Mouse (Mus musculus) thymus, postnatal 14 days (tissue): ENCODE measurements around the gene C3.

Experiments
- DNase-seq: peaks from one replicate; pipeline ENCODE4 v3.0.0; 2021

The C3 gene

DNA sequence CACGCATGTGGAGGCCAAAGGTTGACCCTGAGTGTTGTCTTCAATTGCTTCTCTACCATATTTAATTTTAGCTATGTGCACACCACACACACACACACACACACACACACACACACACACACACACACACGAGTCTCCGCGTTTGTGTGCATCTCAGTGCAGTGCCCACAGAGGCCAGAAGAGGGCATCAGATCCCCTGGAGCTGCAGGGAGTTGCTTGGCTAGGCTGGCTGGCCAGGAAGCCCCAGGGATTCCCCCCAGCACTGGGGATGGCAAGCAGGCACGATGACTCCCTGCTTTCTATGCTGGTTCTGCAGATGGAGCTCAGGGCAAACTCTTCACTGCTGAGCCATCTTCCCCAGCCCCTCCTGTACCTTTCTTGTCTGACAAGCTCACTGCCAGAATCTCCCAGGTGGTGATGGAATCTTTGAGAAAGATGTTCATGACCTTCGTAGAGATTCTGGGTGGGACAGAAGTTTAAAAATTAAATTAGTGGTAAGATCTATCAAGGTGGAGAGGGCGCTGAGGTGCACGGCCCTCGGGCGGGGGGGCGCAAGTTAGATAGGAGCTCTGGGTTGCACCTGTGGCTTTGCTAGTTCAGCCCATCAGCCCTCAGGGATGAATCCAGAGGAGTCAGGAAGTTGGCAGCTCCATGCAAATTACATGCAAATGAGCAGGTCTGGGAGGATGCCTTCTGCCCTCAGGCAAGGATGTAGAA is 8.6 kb downstream of the C3 start:
- DNase-seq = peak; percentile 85

DNA sequence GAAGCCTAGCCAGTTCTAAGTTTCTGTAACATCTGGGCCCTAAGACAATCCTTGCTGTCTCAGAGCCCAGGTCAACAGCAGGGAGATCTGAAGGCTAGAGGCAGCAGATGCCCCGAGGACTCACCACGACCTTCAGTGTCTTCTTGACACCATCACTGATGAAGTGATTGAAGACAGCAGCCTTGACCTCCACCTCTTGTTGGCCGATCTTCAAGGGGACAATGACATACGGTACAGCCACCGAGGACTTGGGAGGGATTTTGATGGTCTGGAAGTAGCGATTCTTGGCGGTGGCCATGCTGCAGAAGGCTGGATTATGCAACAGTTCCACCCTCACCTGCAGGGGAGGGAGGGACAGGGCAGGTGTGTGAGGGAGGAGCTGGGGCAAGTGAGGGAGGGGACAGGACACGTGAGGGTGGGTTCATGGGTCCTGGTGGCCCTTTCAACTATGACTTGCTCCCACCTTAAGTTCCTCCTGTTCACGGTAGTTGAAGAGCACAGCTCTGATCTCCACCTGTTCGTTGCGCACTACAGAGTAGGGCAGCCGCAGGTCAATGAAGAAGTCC is 9.5 kb downstream of the C3 start:
- DNase-seq = no peak

DNA sequence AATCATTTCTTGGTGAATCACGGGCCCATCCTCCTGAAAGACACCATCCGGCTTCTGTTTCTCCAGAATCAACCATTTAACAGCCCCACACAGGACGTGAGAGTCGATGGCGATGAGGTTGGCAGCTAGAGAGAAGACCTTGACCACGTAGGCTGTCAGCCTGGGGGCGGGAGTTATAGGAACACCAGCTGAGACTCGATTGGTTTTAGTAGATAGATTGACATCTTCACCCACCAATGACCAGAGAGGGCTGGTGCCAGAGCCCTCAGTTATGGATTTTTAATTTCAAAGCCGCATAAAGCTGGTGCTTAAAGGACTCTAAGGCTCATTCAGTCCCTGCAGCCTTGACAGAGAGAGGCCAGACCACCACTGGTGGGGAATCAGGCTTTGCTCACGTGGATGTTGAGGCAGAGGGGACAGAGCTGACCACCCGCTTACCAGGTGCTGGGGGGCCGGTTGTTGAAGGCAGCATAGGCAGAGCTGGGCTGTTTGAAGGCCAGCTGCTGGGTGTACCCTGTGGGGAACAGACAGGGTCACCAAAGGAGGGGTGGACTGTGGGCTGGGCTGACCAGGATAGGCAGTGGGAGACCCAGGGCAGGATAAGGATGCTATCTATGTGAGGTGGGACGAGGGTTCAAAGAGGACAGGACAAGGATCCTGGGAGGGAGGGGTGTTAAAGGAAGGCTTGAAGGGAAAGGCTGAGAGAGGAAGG is 13.1 kb downstream of the C3 start:
- no peak for DNase-seq

DNA sequence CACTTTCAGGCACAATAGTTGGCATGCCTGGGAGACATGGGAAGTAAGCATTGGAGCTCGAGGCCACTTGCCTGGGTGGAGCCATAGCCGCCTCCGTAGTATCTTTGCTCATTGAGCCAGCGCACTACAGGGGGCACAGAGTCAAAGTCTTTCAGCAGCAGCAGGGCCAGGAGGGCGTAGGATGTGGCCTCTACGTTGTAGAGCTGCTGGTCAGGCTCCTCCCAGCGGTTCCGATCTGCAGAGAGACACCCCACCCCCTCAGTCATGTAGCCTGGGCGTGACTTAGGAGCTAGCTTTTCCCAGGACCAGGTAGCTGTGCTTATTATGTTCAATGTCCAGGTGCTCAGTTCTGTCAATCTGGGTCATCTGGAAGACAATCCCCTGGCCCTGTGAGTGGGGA is 16.4 kb downstream of the C3 start:
- DNase-seq = no peak

DNA sequence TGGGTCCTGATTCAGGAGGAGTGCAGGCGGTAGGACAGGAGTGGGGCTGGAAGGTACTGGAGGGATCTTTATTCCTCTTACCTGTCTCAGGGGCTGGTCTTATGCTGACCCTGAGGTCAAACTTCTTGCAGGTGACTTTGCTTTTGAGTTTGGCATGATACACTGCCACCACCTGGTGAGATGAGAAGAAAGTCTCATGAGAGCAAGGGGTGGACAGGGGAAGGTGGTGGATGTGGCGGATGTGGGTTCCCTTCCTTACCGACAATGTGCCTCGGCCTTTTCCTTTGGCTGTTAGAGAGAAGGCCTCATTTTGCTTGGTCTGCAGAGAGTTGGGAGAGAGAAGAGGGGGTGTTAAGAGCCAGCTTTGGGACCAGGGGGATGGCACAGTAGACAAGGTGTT is 18.6 kb downstream of the C3 start:
- peak; percentile 78 for DNase-seq

DNA sequence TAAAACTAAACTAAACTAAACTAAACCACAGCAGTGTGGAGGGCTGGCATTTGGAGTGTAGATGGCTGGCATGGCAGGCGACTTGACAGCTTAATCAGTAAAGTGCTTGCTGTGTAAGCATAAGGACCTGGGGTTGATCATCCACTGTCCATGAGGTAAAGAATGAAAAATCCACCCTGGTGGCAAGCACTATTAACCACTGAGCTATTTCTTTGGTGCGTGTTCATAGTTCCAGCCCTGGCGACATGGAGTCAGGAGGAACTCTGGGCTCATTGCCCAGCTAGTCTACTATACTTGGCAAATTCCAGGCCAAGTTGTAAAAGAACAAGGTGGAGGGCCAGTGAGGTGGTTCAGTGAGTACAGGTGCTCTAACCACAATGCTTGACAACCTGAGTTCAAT is 20.0 kb downstream of the C3 start:
- no peak for DNase-seq

DNA sequence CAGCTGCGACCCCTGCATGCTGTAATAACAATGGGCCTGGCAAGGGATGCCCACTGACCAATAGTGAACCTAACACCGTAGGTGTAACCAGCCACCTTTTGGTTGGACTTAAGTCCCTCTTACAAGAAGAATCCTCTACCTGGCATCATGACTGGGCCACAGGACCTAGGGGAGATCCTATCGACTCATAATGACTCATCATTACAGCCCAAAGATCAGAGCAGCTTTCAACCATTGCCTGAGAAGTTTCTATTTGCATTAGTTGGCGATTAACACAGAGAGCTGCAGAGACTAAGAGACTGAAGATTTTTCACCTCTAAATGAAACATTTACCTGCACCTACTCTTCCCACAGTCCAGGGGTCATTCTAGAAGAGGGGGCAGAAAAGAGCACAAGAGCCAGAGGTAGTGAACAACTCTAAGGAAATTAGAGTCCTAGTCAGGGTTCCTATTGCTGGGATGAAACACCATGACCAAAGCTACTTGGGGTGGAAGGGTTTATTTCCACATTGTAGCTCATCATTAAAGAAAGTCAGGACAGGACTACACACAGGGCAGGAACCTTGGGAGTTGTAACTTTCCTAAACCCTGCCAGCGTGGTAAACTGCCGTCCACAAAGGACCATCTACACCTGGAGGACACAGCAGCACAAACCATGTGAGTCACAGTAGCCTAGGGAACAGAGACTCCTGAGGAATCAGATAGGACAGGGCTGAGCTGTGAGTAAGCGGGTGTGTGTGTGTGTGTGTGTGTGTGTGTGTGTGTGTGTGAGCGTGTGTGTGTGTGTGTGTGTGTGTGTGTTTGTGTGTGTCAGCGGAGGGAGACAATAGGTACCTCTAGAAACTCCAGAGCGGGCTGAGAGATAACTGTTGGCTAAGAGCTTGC is 25.9 kb downstream of the C3 start:
- no peak for DNase-seq

DNA sequence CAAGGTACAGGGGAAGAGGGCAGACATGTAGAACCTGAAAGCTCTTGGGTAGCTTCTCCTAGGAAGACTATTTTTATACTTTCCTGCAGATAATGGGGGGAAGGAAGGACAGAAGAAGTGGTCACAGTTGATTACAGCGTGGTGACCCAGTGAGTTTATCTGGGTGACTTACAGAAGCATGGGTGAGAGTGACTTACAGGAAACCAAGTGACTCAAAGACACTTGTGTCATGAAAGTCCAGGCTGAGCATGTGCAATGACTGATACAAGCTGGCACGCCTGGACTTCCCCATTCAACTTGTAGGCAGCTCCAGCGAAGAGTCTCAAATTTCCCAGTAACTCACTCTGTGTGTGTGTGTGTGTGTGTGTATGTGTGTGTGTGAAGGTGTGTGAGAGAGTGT is 29.7 kb downstream of the C3 start:
- DNase-seq = no peak

DNA sequence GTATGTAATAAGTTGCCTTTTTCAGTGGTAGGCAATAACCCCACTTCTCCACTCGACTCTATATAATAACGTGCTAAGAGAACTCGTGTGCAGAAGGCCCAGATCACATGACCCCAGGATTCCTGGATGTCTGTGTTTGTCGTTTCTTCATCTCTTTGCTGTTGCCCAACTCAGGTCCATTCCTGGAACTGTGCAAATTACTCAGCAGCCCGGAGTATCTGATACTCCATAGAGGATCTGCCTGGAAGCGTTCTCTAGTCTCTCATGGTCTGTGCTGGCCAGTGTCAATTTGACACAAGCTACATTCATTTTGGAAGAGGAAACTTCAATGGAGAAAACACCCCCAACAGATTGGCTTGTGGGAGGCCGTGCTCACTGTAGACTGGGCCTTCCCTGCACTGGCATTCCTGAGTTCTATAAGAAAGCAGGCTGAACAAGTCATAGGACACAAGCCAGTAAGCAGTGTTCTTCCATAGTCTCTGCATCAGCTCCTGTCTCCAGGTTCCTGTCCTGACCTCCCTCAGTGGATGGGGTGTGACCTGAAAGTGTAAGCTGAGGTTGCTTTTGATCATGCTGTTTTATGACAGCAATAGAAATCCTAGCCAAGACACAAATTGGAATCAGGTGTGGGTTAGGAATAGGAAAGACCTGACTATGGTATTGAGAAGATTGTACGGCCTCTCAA is 32.5 kb downstream of the C3 start:
- no peak for DNase-seq

DNA sequence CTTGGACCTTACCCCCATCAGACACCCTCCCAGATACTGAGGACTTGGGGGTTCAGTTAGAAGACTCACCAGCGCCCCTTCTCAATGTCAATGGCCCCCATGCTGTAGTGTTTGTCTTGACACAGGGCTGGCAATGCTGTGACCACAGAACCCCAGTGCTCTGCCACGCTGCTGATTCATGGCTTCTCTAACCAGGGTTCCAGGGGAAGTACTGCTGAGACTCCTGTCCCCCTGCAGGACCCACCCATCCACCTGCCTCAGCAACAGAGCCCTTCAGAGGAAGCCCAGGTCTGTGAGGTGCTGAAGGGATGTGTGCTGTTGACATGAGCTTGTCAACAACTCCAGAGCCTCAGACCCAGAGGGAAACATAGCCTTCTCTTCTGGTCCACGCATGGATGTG is 33.2 kb downstream of the C3 start:
- peak; percentile 52 for DNase-seq

DNA sequence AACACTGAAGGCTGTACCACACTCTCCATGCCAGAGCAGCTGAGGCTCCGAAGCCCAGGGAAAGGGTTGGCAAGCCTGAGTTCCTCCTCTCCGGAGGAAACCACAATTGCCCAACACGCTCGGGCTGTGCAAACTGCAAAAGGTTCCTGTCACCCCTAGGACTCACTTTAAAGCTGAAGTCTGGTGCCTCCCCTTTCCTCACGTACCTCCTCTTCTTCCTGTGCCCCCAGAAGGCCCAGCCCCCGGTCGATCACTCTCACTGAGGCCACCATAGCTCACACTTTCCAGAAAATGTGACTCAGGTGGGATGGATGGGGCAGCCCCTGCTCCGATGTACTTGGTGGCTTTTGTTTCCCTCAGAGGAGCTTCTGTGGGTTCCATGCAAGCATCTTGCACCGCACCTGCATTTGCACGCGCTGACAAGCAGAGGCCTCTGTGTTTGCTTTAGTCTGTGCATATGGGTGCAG is 33.9 kb downstream of the C3 start, which contains the start of gene Tnfsf14:
Gene Tnfsf14, minus strand, starts transcription at position 137 of the 467 bp plus-strand sequence.
- DNase-seq = peak; percentile 81

DNA sequence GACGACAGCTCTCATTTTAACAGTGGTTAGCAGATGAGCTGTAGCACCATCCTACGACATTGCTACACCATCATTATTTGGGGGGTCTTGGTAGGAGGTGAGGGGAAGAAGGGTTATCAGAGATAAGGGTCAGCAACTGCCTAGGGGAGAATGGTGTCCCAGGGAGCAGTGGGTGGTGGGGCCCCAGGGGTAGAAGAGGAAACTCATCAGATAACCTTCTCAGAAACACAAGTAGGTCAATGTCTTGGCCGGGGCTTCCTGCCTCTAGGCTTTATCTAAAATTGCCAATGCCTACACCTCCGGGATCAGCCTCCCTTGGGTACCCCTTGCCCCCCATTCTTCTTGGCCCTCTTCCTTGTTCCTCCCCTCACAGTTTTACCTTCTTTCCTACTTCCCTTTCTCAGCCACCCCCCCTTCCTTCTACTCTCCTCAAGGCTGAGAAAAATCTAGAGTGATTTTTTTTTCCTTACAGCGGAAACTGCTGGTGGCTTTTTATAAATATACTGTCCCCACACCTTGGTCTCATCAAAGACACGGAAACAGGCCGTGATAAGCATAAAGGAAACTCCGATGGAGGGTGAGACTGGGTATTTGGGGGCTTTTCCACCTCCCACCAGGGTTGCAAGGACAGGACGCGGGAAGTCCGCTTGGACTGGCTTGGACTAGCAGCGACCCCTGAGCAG is 39.3 kb downstream of the C3 start:
- DNase-seq = no peak

DNA sequence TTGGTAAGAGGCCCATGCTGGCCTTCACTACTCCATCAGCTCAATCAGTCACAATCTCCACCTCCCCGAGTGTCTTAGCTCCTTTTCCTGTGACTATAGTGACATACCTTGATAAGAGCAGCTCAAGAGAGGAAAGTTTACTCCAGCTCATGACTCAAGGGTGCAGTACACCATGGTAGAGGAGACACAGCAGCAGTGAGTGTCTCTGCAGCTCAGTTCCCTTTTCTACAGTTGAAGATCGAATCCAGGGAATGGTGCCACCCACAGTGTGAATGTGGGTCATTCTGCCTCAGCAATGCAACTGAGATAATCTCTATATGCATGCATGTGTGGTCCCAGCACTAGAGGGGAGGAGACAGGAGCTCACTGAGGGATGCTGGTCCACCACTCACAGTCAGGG is 42.3 kb downstream of the C3 start:
- DNase-seq = no peak

DNA sequence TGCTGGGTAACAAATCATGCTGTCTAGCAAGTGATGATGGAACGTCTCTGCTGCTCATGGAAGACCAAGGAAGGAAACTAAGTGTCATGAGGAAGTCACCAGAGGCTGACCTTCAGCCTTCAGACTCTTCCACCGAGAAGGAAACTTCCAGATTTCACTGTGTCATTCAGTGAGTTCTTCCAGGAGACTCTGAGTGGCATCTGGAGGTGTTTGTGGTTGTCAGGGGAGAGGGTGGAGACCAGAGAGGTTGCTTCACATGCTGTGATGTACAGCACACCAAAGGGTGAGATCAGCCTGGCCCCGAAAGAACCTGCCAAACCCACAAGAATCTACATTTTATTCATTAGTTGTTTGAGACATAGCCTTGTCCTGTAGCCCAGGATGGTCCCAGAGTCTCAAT is 45.1 kb downstream of the C3 start:
- no peak for DNase-seq

DNA sequence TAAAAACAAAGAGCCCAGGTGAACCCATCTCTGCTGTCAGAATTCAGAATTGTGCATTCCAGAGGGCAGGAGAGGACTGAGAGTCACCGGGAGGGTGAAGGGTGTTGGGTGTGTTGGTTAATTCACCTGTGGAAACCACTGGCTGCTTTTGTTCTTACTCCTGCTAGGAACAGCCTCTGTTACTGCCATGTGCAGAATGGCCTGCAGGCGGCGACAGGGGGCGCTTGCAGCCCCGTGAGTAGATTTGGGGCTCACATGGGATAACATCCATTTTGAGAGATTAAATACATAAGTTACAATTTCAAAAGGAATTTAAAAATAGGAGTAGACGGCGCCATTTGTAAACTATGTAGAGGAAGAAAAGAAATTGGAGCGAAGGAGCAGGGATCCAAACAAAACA is 47.6 kb downstream of the C3 start:
- DNase-seq = peak; percentile 82

DNA sequence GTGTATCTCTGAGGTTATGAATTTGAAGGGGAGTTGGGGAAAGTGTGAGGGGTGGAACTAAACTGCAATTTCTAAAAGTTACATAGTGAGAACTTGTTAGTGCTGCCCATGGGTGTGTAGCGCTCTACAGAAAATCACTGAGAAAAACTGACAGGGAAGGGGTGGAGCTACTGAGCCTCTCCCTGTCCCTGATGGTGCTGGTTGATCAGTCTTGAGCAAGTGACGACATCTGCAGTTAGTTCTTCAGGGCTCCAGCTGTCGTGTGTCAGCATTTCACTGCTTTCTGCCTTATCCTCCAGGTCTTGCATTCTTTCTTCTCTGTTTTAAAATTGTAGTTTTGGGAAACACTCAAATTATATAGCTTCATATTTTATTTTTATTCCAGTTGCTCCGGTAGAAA is 54.6 kb downstream of the C3 start:
- no peak for DNase-seq

DNA sequence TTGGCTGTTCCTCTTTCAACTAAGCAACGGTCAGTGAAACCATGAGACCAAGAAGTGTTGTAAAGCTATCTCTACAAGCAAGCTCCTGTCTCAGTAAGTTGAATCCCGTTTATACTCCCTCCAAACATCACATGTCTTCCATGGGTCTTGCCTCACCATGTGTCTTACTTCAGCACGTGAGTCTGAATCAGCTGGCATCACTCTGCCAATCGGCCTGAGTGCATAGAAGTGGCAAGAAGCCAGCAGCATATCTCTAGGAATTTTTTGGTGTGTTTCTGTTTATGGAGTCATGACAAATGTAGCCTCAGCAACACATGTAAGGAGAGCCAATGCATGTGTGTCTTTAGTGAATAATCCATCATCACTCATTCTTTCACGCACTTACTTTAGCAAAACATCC is 55.6 kb downstream of the C3 start:
- no peak for DNase-seq

DNA sequence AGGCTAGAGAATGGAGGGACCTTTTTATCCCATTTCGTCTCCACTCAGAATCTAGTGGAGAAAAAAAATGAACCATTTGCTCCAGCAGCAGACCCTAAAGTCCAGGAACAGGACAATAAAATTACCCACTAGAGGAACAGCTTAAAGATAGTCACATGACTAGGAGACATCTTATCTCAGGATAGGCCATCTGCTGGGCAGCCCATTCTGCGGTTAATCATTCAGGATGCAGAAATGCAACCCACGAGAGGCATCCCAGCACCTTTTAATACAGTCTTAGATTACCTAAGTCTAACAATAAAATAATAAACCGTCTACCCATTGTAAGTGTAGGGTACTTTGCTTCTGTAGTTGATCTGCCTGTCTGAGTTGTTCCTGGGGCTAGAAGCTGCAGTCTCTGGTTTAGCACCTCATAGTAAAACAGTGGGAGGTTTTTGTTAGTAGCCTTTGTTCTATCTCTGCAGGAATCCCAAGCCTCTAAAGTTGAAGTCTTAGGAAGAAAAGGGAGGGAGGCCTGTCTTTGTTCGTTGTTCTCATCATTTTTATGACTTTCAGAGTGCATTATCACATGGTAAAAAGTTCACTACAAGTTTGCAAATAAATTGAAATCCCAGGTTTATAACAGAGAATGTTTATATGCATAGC is 57.2 kb downstream of the C3 start:
- no peak for DNase-seq

DNA sequence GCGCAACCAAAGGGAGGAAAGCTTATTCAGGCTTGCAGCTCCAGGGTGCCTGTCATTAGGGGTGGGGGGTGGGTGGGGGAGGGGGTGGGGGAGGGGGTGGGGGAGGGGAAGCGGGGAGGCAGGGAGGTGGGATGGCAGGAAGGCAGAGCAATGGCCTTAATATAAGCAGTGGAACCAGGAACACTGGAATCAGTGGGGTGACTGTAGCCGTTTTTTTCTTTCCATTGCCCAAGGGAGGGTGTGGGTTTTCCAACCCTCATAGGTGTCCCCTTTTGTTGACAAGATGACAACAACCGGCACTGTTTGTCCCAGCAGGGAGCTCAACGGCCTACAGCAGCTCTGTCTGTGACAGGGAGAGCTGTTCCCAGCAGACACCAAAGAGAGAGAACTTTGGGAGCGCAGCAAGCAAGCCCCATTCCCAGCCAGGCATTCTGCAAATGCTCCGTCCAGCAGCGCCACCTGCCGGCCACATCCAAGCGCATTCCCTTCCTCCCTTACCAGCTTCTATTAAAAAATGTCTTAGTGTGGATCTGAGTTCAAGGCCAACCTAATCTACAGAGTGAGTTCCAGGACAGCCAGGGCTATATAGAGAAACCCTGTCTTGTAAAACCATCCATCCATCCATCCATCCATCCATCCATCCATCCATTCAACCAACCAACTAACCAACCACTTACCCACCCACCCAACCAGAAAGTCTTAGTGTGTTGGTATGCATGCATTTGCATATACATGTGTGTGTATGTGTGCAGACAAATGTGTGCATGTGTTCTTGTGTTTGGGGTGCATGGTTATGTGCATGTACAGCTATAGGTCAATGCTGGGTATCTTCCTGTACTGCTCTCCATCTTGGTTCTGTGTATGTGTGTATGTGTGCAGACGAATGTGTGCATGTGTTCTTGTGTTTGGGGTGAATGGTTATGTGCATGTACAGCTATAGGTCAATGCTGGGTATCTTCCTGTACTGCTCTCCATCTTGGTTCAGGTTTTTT is 60.8 kb downstream of the C3 start:
- DNase-seq = peak; percentile 88
